Mouse (Mus musculus): Measurements from ENCODE around the gene Dnajc24.

The Dnajc24 gene

DNA sequence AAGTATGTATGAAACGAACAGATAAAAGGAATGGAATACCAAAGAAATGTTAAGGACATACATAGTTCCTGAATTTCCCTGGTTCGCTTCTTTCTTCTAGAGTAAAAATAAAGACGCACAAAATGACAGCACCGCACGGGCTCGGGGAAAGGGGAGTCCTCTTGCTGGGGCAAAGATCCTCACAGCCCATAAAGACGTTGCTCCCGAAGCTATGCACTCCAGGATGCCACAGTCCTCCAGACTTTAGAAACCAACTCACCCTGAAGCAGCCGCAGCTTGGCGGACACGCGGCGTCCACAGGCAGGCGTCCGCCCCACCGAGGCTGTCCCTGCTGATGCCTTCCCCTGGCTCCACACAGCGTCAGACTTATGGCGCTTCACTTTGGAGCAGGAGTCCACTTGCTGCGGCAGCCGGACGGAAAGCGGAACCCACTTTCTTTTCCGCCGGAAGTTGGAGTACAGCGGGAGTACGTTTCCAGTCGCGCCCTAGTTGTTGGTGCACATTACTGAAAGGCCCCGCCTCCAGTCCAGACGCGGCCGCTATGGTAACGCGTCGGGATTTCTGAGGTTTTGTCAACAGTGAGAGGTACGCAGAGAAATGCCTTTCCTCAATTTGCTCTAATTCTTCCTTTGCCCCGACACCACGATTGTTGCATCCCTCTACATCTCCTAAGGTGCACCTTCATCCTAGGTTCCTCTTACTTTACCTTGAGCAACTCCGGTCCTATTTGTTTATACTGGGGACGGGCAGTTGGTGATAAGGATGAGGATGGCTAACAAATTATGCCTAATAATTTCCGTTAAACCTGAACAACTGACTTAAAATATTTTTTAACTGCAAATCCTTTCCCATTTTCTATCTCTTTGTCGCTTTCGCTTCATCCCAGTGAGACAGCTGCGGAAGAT, at the start of gene Dnajc24:
Gene Dnajc24, minus strand, starts transcription at position 715 of the 905 bp plus-strand sequence.
- in situ Hi-C loops (cut with MboI; ENCODE audit: unreplicated experiment in 2 of 2), result loop anchor here in 1 of 2 experiments (10.0 to 25.0 kb wide), 2 partner anchors 98 to 991 kb away; partner anchors contain the start of genes Eif3m, Elp4 and Immp1l

DNA sequence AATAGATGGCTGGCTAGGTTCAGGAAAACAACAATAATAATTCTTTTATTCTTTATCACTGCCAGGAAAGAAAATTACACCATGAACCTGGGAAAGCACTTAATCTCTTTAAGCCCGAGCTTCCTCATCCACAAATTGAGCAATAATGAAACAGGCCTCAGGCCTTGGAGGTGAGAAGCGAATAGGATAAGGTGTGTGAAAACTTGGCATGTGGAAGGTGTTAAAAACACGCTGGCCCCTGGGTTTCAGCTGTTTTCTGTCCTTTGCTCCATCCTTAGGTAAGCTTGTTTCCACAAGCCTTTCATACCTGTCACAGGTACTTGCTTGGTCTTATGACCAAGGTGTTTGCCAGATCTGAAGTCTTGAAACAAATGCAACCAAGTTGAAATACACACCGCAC, 43.3 kb upstream of the Dnajc24 start:
- in situ Hi-C loops (cut with MboI; ENCODE audit: unreplicated experiment in 2 of 2), result no loop called here

DNA sequence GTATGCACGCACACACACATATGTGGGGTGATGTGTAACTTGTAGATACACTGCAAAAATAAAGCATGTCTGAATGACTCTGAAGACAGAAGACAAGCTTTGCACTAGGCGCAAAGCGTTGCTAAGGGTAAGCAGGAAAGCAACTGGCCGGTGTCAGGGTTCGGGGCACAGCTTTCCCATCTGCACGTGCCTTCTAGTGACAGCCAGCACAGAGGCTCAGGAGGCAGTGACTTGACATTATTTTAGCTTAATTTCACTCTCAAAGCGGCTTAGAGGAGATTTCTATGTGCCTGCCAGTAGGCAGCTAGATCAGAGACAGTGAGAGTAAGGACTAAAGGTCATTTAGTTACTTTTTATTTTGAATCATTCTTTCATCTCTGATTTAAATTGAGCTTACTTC, 39.1 kb upstream of the Dnajc24 start:
- in situ Hi-C loops (cut with MboI; ENCODE audit: unreplicated experiment in 2 of 2), result no loop called here

DNA sequence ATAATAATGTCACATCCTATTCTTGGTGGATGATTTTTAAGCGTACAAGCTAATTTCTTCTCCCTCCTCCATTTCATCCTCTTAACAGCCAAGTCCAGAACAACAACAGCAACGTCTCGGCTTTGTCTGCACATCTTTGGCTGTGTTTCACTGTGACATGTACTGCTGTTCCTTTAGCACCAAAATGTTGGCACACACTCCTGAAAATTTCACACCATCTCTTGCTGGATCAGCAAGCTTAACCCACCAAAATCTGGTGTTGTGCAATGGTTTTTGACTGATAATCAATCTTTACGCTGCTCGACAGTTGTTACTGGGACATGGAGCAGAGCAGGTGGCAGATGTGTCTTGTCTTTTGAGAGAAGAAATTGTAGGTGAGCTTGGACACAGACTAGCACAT, 38.6 kb upstream of the Dnajc24 start:
- in situ Hi-C loops (cut with MboI; ENCODE audit: unreplicated experiment in 2 of 2), result no loop called here

DNA sequence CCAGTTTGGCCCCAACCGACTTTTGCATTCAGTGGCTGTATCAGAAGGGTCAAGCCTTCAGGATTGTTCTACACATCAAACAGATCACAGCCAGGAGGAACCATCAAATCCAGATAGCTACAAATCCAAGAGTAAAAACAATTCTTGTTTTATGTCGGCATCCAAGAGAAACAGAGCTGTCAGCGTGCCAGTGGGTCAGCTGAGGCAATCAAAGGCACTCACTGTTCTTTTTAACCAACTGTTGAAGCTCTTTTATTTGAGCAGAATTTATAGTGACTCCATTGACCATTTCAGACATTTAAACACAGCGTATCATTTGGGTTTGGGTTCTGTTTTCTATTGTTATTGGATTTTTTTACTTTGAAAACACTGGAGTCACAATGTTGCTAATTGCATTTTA, 34.9 kb upstream of the Dnajc24 start:
- in situ Hi-C loops (cut with MboI; ENCODE audit: unreplicated experiment in 2 of 2), result no loop called here

DNA sequence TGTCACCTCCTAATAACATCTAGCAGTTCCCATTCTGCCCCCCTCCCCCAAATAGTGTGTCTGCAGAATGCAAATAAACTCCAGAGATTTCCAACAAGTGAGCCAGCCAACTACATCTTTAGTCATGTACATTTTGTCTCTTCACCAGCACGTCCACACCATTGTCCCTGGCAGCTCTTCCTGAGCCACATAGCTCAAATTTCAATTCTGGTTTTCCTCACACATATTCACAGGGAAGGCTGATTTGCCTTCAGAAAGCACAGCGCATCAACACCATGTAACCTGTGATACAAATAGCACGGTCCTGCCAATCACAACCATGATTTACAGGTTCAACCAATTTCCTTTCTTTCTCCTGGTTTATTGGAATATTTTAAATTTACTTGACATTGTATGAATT, 21.5 kb upstream of the Dnajc24 start:
- in situ Hi-C loops (cut with MboI; ENCODE audit: unreplicated experiment in 2 of 2), result loop anchor here in 1 of 2 experiments (25.0 kb wide), 1 partner anchor 1013 kb away; the partner anchor contains the start of gene Eif3m

DNA sequence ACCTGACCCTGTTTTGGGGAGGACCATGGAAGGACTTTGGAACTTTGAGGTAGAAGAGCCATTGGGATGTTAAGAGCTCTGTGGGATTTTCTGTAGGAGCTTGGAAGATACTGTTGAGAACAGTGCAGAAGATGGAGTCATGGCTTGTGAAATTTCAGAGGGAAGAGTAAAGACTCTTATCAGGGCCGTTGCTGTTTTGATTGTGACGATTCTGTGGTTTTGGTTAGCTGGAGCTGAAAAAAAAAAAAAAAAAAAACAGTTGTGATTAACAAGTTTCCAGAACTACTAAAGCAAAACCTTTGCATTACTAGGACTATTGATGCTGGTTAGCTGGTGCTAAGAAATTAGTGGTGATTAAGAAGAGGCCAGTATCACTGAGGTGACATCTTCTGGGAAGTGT, 5.1 kb upstream of the Dnajc24 start:
- in situ Hi-C loops (cut with MboI; ENCODE audit: unreplicated experiment in 2 of 2), result loop anchor here in 1 of 2 experiments (10.0 to 25.0 kb wide), 2 partner anchors 104 to 996 kb away; partner anchors contain the start of genes Eif3m, Elp4 and Immp1l

DNA sequence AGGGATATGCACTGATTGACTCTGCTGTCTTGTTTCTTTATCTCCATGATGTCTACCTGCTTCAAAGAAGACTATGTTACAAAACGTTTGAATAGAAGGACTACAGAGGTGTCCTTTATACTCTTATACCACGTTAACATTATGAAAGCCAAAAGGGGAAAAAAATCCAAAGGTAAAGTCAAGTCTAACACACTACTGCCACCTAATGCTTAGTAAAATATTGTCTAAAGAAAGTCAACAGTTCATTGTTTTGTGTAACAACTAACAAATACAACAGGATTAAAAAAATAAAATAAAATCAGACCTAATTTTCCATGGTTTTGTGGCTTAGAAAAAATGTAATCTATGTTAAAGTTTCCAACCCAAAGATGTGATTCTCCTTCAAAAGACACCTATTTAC, 15.3 kb downstream of the Dnajc24 start:
- in situ Hi-C loops (cut with MboI; ENCODE audit: unreplicated experiment in 2 of 2), result no loop called here

DNA sequence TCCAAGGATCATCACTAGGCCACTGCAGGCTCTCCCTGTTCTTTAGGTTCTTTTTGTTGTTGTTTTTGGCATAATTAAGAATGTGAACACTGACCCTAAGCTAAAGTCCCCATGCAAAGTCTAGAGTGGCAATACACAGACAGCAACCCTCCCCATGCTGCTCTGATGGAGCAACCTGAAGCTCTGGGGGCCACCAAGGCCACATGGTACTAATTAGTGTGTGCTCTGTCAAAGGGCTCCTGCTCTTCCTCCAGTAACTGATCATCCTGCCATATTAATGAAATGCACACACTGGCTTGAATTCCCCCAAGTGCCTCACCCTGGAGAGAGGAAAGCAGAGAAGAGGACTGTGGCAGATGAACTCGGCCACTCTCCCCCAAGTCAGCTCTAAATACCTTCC, 16.2 kb downstream of the Dnajc24 start:
- in situ Hi-C loops (cut with MboI; ENCODE audit: unreplicated experiment in 2 of 2), result no loop called here

DNA sequence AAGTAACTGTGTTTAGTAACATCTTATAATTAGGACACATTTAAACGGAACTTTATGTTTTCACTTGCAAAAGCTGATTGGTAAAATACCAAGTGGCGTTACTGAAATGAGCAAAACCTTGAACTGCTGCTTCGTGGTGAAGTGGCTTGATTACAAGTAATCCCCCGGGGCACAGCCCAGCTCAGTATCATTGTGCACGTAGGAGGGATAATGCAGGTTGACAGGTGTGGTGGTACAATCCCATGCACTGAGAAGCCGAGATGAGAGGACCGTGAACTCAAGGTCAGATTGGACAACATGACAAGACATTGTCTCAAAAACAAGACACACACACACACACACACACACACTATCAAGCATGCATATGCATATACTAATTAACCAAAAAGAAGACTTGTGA, 18.1 kb downstream of the Dnajc24 start:
- in situ Hi-C loops (cut with MboI; ENCODE audit: unreplicated experiment in 2 of 2), result no loop called here

DNA sequence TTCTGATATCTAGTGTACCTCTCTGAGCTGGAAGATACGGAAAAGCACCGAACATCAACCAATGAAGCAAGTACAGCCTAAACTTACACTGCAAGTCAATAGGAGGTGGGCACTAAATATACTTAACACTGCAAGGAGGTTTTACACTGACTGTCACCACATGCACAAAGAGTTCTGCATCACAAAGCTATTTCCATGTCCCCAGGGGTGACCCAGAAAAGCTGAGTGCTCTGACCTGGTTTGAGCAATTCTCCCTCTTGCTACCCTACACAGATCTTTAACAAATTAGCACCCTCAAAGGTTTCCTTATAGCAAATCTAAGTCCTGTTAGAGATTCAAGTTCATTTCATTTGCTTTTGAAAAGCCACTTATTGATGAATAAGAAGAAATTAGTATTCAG, 25.3 kb downstream of the Dnajc24 start:
- in situ Hi-C loops (cut with MboI; ENCODE audit: unreplicated experiment in 2 of 2), result no loop called here

DNA sequence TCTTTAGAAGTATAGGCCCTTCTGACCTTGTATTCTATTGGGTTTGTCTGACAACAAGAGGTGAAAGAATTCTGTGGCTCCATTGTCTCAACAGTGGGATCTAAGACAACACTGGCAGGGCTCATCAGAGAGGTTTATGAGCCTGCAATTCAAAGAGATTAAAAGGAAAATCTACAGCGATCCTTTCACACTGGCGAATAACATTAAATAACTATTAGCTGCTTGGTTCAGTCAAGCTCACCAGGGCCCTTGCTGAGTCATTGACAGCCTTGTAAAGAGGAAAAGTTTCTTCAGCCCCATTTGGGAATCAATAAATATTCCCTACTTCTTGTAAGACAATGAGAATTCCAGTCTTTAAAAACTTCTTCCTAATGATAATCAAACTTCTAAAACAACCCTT, 29.4 kb downstream of the Dnajc24 start:
- in situ Hi-C loops (cut with MboI; ENCODE audit: unreplicated experiment in 2 of 2), result no loop called here

DNA sequence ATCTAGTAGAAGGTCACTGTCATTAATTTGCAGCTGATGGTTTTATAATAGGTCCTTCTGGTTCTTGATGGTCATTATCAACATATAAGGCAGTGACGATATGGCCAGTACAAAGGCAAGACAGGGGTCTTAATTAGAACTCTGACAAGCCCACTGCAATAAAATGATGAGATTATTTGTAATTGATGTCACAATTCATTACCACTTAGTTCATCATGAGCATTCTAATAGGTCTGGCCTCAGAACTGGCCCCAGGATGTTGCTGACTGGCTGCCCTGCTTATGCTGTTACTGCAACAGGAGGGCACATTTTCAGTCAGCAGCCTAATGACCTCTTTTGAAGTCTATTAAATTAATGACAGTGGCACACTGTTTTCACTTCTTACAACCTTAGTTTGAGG, 39.9 kb downstream of the Dnajc24 start:
- in situ Hi-C loops (cut with MboI; ENCODE audit: unreplicated experiment in 2 of 2), result no loop called here

DNA sequence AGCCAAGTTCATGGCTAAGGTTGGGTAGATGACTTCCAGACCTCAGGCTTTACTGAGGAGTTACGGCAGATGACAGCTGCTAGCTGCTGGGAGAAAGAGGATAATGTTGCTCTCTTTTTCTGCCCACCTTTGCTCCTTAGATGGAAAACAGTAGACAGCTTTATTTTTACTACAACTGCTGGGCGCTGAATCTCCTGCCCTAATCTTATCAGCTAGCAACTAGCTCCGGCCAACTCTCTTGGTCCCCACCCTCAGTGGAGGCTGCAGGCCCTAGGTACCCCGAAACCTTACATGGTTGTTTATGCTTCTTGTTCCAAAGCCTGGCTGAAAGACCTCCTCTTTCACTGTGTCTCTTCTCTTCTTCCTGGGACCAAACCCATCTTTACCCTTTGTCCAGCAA, 49.5 kb downstream of the Dnajc24 start:
- in situ Hi-C loops (cut with MboI; ENCODE audit: unreplicated experiment in 2 of 2), result no loop called here

DNA sequence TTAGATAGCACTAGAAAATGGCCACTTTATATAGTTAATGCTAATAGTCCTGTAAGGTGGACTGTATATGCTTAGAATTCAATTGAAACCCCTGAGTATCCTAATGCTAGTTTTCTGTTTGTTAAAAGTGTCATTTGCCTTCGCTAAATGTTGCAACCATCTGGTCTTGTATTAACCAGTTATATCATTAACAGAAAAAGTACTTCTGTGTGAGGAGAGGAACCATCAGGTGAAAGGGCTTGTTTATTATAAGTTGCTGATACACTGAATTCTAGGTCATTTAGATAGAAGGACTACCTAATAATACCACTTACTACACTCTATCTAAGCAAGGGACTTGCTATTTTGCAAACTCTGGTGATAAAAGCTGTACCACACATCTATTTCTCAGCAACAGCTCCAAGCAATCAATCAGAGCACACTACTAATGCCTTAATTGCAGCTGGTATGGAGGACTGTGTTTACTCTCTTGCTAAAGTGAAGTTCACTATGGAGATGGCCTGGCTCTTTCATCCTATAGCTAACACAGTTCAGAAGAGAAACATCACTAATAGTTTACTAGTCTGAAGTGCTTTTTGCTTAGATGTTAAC, 51.9 kb downstream of the Dnajc24 start:
- in situ Hi-C loops (cut with MboI; ENCODE audit: unreplicated experiment in 2 of 2), result no loop called here

DNA sequence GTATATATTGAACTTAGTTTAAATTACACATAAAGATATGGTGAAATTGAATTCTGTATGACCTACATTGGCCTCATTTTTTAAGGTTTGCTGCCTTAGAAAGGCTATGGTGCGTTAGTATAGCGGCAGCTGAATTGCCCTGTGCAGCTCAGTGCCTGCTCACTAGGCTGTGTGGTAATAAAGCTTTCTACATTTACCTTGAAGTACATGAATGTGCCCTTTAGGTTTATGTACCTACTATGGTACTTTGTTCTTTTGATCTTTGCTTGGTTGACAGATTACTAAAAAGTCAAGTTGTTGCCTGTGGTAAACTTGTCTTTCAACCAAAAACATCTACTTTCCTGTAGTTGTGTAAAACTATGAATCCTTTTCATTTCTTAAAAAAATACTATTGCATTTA, 53.2 kb downstream of the Dnajc24 start:
- in situ Hi-C loops (cut with MboI; ENCODE audit: unreplicated experiment in 2 of 2), result no loop called here

DNA sequence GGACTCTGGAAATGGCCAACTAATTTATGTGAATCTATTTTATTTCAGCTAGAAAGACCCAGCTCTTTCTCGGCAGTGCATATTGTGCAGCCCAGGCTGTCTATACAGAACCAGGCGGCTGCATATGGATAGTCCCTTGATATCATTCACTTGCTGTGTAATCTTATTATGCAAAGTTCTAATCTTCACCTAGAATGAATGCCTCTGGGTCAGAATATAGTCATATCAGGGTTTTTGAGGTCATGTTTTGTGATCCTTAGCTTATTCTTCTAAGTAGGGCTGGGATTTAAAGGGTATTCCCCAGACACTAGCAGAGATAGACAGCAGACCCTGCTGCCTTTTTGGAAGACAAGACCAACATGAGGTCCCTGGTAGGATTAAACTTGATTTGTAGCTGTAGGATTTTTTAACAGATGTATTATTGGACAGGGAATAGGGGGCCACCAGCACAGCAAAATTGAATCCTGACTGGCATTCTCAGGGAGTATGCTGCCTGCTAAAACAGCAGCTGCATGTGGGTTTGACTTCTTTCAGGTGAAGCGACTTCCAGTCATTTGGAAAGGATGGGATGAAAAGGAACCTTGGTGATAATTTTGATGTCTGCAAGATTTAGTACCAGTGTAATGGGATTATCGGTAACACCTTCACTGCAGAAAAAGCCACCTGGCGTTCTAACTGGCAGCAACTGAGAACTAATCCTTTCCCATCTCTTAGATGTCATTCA, 85.6 kb downstream of the Dnajc24 start:
- in situ Hi-C loops (cut with MboI; ENCODE audit: unreplicated experiment in 2 of 2), result no loop called here
